In the genomic region with DNA sequence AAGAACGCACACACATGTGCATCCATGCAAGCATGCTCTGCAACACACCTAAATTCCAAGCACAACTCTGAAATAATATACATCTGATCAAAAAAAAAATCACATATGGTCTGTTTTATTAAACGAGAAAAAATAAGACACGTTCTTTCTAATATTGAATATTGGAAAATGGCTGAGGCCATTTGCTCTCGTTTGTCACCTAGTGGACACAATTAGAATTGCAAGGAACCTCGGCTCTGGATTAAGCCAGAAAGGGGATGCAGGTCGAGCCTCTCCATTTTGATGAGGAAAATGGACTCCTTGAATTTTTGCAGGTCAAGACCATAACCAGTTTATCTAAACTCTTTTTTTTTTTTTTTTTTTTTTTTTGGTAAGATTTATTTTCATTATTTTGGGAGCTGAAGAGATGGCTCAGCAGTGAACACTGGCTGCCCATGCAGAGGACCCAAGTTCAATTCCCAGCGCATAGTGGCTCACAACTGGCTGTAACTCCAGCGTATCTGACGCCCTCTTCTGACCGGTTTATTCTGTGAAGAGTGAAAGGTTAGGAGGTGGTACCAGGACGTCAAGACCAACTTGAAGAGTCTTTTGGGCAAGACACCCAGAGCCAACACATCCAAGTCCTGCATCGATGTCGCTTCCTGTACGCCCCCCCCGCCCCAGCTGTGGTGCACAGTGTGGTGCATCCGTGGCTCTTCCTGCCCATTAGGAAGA, we compare ENCODE assay signal across 9 mouse cellular contexts. TPM values are rescaled to one million over a fixed set of nuclear protein-coding genes. Genes with fewer than 3 reads are reported as not detected.
A peak's percentile ranks its signal among the peaks of the same experiment; 100 is the strongest.
DNase-seq lines count a peak whose midpoint lies in the region; ATAC-seq lines count a peak whose summit lies in the region.
"Had no signal": no experiment of that assay in that cellular context is flagged by ENCODE, and none has a peak within 500 bp of the region (broad histone marks: within the 10 kb centered on the region; RNA-seq: fewer than 3 reads in every experiment).

No protein-coding gene starts in this region.

- no peak overlapping the region for H3K4me2 ChIP-seq in midbrain, embryonic 11.5 days
- H3K4me2 ChIP-seq in midbrain, embryonic 16.5 days (ENCODE audit: low read length) = no peak overlapping the region
- H3K4me2 ChIP-seq: heart, embryonic 15.5 days had no signal

- H3K36me3 ChIP-seq in midbrain, embryonic 11.5 days (ENCODE audit: control insufficient read depth, insufficient read depth, low read length) = no peaks in the 10 kb centered on the region
- no peaks in the 10 kb centered on the region for H3K36me3 ChIP-seq in midbrain, embryonic 16.5 days (ENCODE audit: control insufficient read depth, insufficient read depth, low read length)
- H3K36me3 ChIP-seq: heart, embryonic 15.5 days had no signal

- no peak overlapping the region for H3K9ac ChIP-seq in midbrain, embryonic 11.5 days (ENCODE audit: low read length)
- H3K9ac ChIP-seq in midbrain, embryonic 16.5 days (ENCODE audit: low read depth, low read length) = no peak overlapping the region
- H3K9ac ChIP-seq: heart, embryonic 15.5 days had no signal

- H3K27me3 ChIP-seq in midbrain, embryonic 11.5 days (ENCODE audit: control insufficient read depth, insufficient read depth, low read length) = no peaks in the 10 kb centered on the region
- H3K27me3 ChIP-seq in midbrain, embryonic 16.5 days (ENCODE audit: control insufficient read depth, insufficient read depth, low read depth, low read length) = no peaks in the 10 kb centered on the region
- H3K27me3 ChIP-seq: heart, embryonic 15.5 days had no signal

- H3K9me3 ChIP-seq in midbrain, embryonic 11.5 days (ENCODE audit: control insufficient read depth, low read length) = no peaks in the 10 kb centered on the region
- H3K9me3 ChIP-seq in midbrain, embryonic 16.5 days (replicated peaks; ENCODE audit: control insufficient read depth, low read length, poor library complexity, severe bottlenecking) = no peaks in the 10 kb centered on the region
- H3K9me3 ChIP-seq: heart, embryonic 15.5 days had no signal

- DNase-seq in cerebellum, adult 9-10 months = peak; percentile 76
- no peak for DNase-seq in cerebellum, adult 11 months
- peak; percentile 87 for DNase-seq in midbrain, embryonic 11.5 days (ENCODE audit: low spot score, missing footprints)
- peak; percentile 48 for DNase-seq in c-Kit-negative CD71-positive TER-119-positive erythroid progenitor cells, embryonic 14.5 days (ENCODE audit: low read depth, low spot score)
- peak; percentile 59 to 68 for DNase-seq in kidney, postnatal 25 days
- DNase-seq in urinary bladder, adult 18-20 months (ENCODE audit: low spot score in 2 of 2) = no peak

- no peak for ATAC-seq in midbrain, embryonic 11.5 days (ENCODE audit: low FRiP score)
- no peak for ATAC-seq in midbrain, embryonic 16.5 days
- ATAC-seq in monocyte, adult 5-6 weeks (replicated peaks; ENCODE audit: insufficient number of reproducible peaks, low FRiP score, low TSS enrichment, poor library complexity, severe bottlenecking) = no peak

- no peak overlapping the region for H3K4me3 ChIP-seq in midbrain, embryonic 11.5 days (ENCODE audit: low read depth, low read length)
- H3K4me3 ChIP-seq in midbrain, embryonic 16.5 days (ENCODE audit: low read depth, low read length) = no peak overlapping the region
- H3K4me3 ChIP-seq: heart, embryonic 15.5 days had no signal

- 0 out of 2 replicates have a peak, but pooled peaks cover 2% of the 10 kb centered on the region for H3K4me1 ChIP-seq in midbrain, embryonic 11.5 days (ENCODE audit: control insufficient read depth, insufficient read depth, low read length)
- no peaks in the 10 kb centered on the region for H3K4me1 ChIP-seq in midbrain, embryonic 16.5 days (ENCODE audit: control insufficient read depth, insufficient read depth, low read length)
- H3K4me1 ChIP-seq: heart, embryonic 15.5 days had no signal

- H3K27ac ChIP-seq in midbrain, embryonic 11.5 days (ENCODE audit: low read depth, low read length) = no peak overlapping the region
- no peak overlapping the region for H3K27ac ChIP-seq in midbrain, embryonic 16.5 days (ENCODE audit: low read length)
- H3K27ac ChIP-seq: heart, embryonic 15.5 days had no signal

- WGBS in midbrain, embryonic 11.5 days = 62% methylated on average over 16 of the region's 16 CpGs
- WGBS in midbrain, embryonic 16.5 days = 58% methylated on average over 16 of the region's 16 CpGs

RNA-seq across cellular contexts. Expression of a gene that starts 4.9 kb away (rescaled TPM):
- polyA plus RNA-seq in midbrain, embryonic 11.5 days (2014; fragmentation: Nextera tagmentation; extraction: Ambion mirVana) = 46.9 and 51.7 TPM in 2 replicates
- polyA plus RNA-seq in midbrain, embryonic 16.5 days (2015; fragmentation: Nextera tagmentation; extraction: Ambion mirVana) = 54.0 and 55.0 TPM in 2 replicates
- 11.7 to 38.6 TPM (median 24.4 TPM) in 3 replicates for total RNA-seq in monocyte, adult 5-6 weeks (2017)

RNA-seq across cellular contexts. Expression of a gene that starts 7.4 kb away (rescaled TPM):
- polyA plus RNA-seq in midbrain, embryonic 11.5 days (2014; fragmentation: Nextera tagmentation; extraction: Ambion mirVana) = 84.0 and 87.5 TPM in 2 replicates
- polyA plus RNA-seq in midbrain, embryonic 16.5 days (2015; fragmentation: Nextera tagmentation; extraction: Ambion mirVana) = 135 and 140 TPM in 2 replicates
- 146 to 183 TPM (median 155 TPM) in 3 replicates for total RNA-seq in monocyte, adult 5-6 weeks (2017)

RNA-seq across cellular contexts. Expression of a gene that starts 58.9 kb away (rescaled TPM):
- 0.66 and 1.1 TPM in 2 replicates for polyA plus RNA-seq in midbrain, embryonic 11.5 days (2014; fragmentation: Nextera tagmentation; extraction: Ambion mirVana)
- 1.9 and 2.2 TPM in 2 replicates for polyA plus RNA-seq in midbrain, embryonic 16.5 days (2015; fragmentation: Nextera tagmentation; extraction: Ambion mirVana)
- total RNA-seq in monocyte, adult 5-6 weeks (2017) = 0.53 TPM in 1 of 3 replicates, not detected in the others

RNA-seq across cellular contexts. Expression of a gene that starts 59.5 kb away (rescaled TPM):
- 112 and 122 TPM in 2 replicates for polyA plus RNA-seq in midbrain, embryonic 11.5 days (2014; fragmentation: Nextera tagmentation; extraction: Ambion mirVana)
- 174 and 182 TPM in 2 replicates for polyA plus RNA-seq in midbrain, embryonic 16.5 days (2015; fragmentation: Nextera tagmentation; extraction: Ambion mirVana)
- total RNA-seq in monocyte, adult 5-6 weeks (2017) = 290 to 464 TPM (median 461 TPM) in 3 replicates

Comparison
In these comparisons a context has a peak if more than half of its experiments do, and no peak if none do; other contexts are left out.
1. DNase-seq: peak in cerebellum, adult 9-10 months (single experiment), midbrain, embryonic 11.5 days (single experiment), c-Kit-negative CD71-positive TER-119-positive erythroid progenitor cells, embryonic 14.5 days (single experiment) and kidney, postnatal 25 days (2 of 2); none in cerebellum, adult 11 months (single experiment) and urinary bladder, adult 18-20 months (0 of 2).